Mouse (Mus musculus) spleen, adult 2 months (tissue): ENCODE data around the gene Dolk. TPM values are rescaled to one million over a fixed set of nuclear protein-coding genes. Genes with fewer than 3 reads are reported as not detected.
A peak's percentile ranks its signal among the peaks of the same experiment; 100 is the strongest.

Source experiments
- DNase-seq, 2 experiments: peaks; one replicate each; pipeline versions ENCODE4 v3.0.0 to v3.0.0-alpha.2; 2012 to 2021; ENCODE audit warnings: low spot score in 2 of 2, low read depth in 1 of 2
- H3K27ac ChIP-seq: fragments of 200-500 bp; 2 replicates; pipeline ENCODE4 v1.5.1; 2012; ENCODE audit warnings: low read length, inconsistent platforms; ENCODE audit not compliant: insufficient read depth
- H3K27me3 ChIP-seq: fragments of 200-500 bp; 2 replicates; pipeline ENCODE4 v1.6.1; 2012; ENCODE audit warnings: mild to moderate bottlenecking, moderate library complexity, low read length, inconsistent platforms; ENCODE audit not compliant: control insufficient read depth, insufficient read depth
- H3K36me3 ChIP-seq: fragments of 200-500 bp; 2 replicates; pipeline ENCODE4 v1.6.1; 2012; ENCODE audit warnings: mild to moderate bottlenecking, low read length, inconsistent platforms; ENCODE audit not compliant: control insufficient read depth, insufficient read depth
- H3K4me1 ChIP-seq: fragments of 200-500 bp; 2 replicates; pipeline ENCODE4 v1.6.1; 2011; ENCODE audit warnings: inconsistent platforms; ENCODE audit not compliant: control insufficient read depth, insufficient read depth, insufficient read length
- H3K4me3 ChIP-seq: fragments of 200-500 bp; 2 replicates; pipeline ENCODE4 v1.5.1; 2011; ENCODE audit warnings: mild to moderate bottlenecking, inconsistent platforms; ENCODE audit not compliant: insufficient read depth, insufficient read length; ENCODE audit errors: extremely low read depth
- CTCF ChIP-seq: fragments of 200-500 bp; IDR thresholded peaks from 2 replicates; pipeline ENCODE4 v1.5.1; 2011; ENCODE audit warnings: mild to moderate bottlenecking, inconsistent platforms; ENCODE audit not compliant: insufficient read depth, insufficient read length, insufficient replicate concordance; ENCODE audit errors: extremely low read depth
- POLR2A ChIP-seq: fragments of 200-500 bp; IDR thresholded peaks from 2 replicates; pipeline ENCODE4 v1.6.1; 2011; ENCODE audit warnings: low read depth, low read length, inconsistent platforms
- whole genome bisulfite sequencing: fragments of 180-500 bp; shearing (Covaris S2); methylation state at CpG from one replicate; pipeline ENCODE4 v1.1.7; 2018; 5-methylcytosine and 5-hydroxymethylcytosine counted together
- polyA plus RNA-seq: library from polyadenylated mRNA; depleted of rRNA; stranded (reverse); fragments of >200 nt; gene quantifications from 2 replicates; pipeline ENCODE4 v1.2.3, GENCODE M21; 2012

The Dolk gene
- polyA plus RNA-seq, 1 experiment: 11.0 TPM

DNA sequence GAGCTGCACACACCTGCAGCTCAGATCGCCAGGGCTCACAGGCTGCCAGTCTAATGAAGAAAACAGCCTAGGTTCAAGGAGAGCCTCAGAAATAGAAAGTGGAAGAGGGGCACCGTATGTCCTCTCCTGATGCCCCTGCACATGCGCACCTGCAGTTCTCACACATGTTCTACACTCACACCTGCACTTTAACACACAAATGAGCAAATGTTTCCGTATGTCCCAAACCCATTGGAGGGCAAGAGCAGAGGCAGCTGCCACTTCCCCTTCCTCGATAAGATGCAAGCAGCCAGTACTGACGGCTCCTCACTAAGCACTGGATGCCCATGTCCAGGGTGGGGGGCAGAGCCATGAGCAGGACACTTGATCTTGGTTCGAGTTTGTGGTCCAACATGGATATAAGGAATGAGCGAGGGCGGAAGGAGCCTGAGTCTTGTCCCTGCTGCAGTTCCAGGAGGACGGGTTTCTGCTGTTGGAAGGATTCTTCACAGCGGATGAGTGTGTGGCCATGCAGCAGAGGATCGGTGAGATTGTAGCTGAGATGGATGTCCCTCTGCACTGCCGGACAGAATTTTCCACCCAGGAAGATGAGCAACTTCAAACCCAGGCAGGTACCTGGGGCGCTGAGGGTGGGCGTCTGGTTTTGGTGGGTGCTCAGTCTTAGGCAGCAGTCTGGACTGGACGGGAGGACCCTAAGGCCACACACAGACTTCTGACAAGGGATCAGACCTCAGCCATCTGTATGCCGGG is 16.7 kb downstream of the Dolk start:
- H3K4me3 ChIP-seq: no peak overlapping the region
- WGBS: 67% methylated on average over 17 of the region's 17 CpGs
- H3K4me1 ChIP-seq: peaks cover 2% of the 10 kb centered on the region; the same call in 1 of the 2 replicates
- no peaks in the 10 kb centered on the region for H3K36me3 ChIP-seq
- no peak for DNase-seq
- no peak overlapping the region for H3K27ac ChIP-seq
- no peak for TF ChIP-seq POLR2A
- no peaks in the 10 kb centered on the region for H3K27me3 ChIP-seq

DNA sequence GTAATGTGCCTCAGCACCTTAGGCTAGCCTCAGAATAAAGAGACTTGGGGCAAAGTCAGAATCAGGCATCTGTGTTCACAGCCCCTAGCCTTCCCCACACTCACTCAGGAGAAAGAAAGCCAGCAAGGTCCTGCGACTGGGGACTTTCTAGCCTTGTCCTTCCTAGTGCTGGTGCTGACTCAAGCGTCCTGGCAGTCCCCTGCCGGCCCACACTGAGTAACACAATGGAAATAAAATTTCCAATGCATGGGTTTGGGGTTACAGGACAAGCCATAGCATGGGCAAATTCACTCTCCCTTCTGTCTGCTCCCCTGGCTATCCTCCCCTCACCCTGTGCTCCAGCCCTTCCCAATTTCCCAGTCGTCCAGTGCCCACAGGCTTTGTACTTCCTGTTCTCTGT is 17.8 kb downstream of the Dolk start:
- no peak overlapping the region for H3K4me3 ChIP-seq
- peaks cover 7% of the 10 kb centered on the region for H3K36me3 ChIP-seq
- no peaks in the 10 kb centered on the region for H3K27me3 ChIP-seq
- peaks cover 2% of the 10 kb centered on the region; the same call in 1 of the 2 replicates for H3K4me1 ChIP-seq
- DNase-seq: no peak
- 76% methylated on average over 4 of the region's 4 CpGs for WGBS
- peak overlapping the region; percentile 52 for H3K27ac ChIP-seq
- TF ChIP-seq CTCF (no peak), POLR2A (no peak)

DNA sequence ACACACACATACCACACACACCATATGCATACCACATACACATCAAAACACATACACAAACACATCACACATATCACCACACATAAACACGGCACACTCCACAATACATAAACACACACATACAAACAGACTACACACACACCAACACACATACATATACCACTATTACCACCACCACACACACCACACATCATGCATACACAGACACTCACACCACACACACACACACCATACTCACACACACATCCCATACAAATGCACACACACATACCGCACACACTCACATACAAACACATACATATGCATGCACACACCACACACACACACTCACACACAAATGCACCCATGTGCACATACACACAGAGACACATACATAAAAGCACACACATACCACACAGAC is 18.7 kb downstream of the Dolk start:
- H3K4me3 ChIP-seq: no peak overlapping the region
- H3K27ac ChIP-seq: no peak overlapping the region
- DNase-seq: no peak
- H3K4me1 ChIP-seq: peaks cover 2% of the 10 kb centered on the region; the same call in 1 of the 2 replicates
- WGBS: 93% methylated on average over 2 of the region's 2 CpGs
- no peaks in the 10 kb centered on the region for H3K27me3 ChIP-seq
- TF ChIP-seq POLR2A (no peak), CTCF (no peak)
- H3K36me3 ChIP-seq: peaks cover 12% of the 10 kb centered on the region

DNA sequence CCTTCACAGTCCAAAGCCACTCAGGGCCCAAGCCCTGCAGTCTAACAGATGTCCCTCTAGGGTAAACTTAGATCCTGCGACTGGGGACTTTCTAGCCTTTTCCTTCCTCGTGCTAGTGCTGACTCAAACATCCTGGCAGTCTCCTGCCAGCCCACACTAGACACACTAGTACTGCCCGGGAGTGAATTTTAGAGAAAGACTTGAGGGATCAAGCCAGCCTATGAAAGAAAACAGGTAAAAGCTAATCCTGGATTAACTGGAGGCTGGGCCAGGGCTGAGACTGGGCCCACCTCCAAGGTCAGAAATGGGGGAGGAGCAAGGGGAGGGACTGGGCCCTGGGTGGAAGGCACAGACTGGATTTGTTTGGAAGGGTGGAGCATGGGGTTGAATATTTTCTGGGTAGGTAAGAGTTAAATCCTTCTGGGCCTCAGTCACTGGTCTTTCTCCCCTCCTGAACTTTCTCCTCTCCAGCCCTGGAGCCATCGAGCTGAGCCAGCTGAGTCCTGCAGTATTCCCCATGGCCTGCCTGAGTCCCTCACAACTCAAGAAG is 19.7 kb downstream of the Dolk start:
- TF ChIP-seq POLR2A (no peak), CTCF (no peak)
- H3K4me3 ChIP-seq: no peak overlapping the region
- no peak for DNase-seq
- 43% methylated on average over 4 of the region's 4 CpGs for WGBS
- H3K4me1 ChIP-seq: peaks cover 2% of the 10 kb centered on the region; the same call in 1 of the 2 replicates
- peaks cover 20% of the 10 kb centered on the region for H3K36me3 ChIP-seq
- H3K27me3 ChIP-seq: no peaks in the 10 kb centered on the region
- H3K27ac ChIP-seq: peak overlapping the region; percentile 62

DNA sequence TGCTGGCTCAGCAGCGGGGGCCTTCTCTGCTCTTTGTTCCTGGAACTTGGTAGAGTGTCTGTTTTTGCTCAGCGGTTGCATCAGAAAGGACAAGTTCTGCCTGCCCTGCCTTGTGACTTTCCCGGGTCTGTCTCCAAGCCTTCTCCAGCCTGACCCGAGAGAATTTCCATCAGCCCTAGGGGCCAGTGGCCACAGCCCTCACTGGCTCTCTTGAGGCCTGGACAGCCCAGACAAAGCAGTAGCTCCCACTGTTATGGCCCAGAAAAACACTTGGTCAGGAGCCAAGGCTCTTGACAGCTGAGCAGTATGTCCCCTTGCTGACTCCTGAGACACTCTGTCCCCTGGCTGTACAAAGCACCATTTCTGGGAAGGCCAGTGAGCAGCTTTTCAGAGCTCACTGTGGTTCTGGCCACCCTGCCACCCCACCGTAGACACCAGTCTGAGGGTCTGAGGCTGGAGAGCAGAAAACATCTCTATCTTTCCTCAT is 20.3 kb downstream of the Dolk start, which contains the start of gene Phyhd1:
TSS of gene Phyhd1 (plus strand) at position 437 of the 487 bp plus-strand sequence.
- Histone ChIP-seq H3K27ac (peak within 1 kb of the TSS; percentile 62), H3K36me3 (peaks cover 20% of the 10 kb centered on the region), H3K4me3 (no peak within 1 kb of the TSS), H3K4me1 (peaks cover 2% of the 10 kb centered on the region; the same call in 1 of the 2 replicates), H3K27me3 (no peaks in the 10 kb centered on the region)
- no peak for DNase-seq
- WGBS: 82% methylated on average over 5 of the region's 5 CpGs
- no peak for TF ChIP-seq CTCF

DNA sequence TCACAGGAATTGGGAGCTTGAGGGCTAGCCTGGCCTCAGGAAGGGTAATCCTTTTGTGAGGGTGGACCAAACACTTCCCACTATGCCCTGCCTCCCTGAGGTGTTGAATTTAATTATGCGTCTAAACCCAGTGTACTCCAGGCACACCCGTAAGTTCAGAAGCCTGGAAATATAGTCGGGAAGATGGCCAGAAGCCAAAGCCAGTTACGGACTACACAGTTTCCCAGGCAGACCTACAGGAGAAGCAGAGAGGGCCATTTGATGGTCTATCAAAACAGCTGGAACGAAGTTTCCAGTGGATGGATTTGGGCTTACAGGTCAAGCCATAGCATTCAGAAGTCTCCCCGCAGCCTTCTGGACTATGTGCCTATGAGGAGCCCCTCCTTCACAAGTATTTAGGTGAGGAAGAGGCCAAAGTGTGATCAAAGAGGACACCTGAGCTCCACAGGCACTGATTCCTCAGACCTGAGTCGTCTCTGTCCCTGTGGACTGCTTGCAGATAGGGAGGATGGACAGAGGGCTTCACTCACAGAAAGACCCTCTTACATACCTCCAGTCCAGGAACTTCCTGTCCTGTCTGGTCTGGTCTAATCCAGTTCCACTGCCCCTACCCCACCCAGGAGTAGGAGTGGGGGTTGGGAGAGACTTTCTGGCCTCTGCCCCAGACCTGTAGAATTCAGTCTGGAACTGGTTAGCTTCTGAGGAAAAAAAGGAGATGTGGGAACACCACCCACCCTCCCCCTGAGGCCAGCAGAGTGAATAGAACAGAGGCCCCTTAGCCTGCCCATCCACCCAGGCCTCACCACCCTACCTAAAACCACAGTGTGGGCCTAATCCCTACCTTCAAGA is 21.2 kb downstream of the Dolk start:
- DNase-seq: no peak
- no peak overlapping the region for H3K4me3 ChIP-seq
- H3K27ac ChIP-seq: peak overlapping the region; percentile 62
- 91% methylated on average over 7 of the region's 7 CpGs for WGBS
- H3K27me3 ChIP-seq: no peaks in the 10 kb centered on the region
- no peaks in the 10 kb centered on the region for H3K4me1 ChIP-seq
- TF ChIP-seq POLR2A: no peak
- no peak for TF ChIP-seq CTCF
- peaks cover 21% of the 10 kb centered on the region for H3K36me3 ChIP-seq

DNA sequence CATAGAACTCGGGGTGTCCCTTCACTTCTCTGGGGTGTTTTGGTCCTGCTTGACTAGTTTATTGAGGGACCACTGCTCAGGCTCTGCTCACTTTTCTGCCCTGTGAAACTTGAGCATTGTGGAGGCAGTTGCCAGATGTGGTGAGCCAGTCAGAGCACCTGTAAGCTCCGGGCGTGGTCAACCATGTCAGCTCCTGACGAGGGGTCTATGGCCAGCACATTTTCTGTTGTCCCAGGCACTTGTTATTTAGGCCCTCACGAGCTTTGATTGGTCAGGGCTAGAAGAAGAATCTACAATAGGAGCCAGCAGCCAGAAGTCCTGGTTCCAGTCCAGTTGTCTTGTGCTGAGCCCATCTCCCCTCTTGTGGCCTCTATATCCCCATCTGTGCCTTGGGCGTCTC is 22.3 kb downstream of the Dolk start:
- H3K27me3 ChIP-seq: no peaks in the 10 kb centered on the region
- TF ChIP-seq CTCF (no peak), POLR2A (no peak)
- peaks cover 4% of the 10 kb centered on the region; the same call in 1 of the 2 replicates for H3K4me1 ChIP-seq
- WGBS: 88% methylated on average over 6 of the region's 6 CpGs
- no peak overlapping the region for H3K4me3 ChIP-seq
- peaks cover 21% of the 10 kb centered on the region for H3K36me3 ChIP-seq
- H3K27ac ChIP-seq: no peak overlapping the region
- DNase-seq: no peak
